Mouse (Mus musculus) heart, postnatal 0 days (tissue): ENCODE results near the gene Mif4gd.

Experiments
- CTCF ChIP-seq: IDR thresholded peaks from 2 replicates; pipeline ENCODE4 v1.5.1; 2016; ENCODE audit warnings: antibody characterized with exemption, control low read depth, low read depth
- EP300 ChIP-seq: IDR thresholded peaks from 2 replicates; pipeline ENCODE4 v1.6.1; 2016; ENCODE audit warnings: antibody characterized with exemption, low read depth

DNA sequence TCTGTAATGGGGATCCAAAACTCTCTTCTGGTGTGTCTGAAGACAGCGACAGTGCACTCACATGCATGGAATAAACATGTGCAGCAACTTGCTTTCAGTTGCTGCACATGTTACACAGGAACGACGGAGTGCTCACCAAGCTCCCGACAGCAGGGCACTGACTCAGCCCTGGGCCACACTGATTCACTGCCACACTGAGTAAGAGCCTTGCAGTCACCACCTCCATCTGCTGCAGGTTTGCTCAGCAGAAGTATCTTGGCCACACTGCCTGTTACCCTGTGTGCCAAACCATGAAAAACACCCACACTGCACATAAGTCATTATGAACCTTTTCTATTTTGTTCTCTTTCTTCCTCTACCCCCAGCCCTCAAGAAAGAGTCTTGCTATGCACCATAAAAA is 47.6 kb upstream of the Mif4gd start:
- no peak for TF ChIP-seq CTCF
- TF ChIP-seq EP300 = no peak
